Mouse (Mus musculus): ENCODE data around the gene Cplx3. TPM values are rescaled to one million over a fixed set of nuclear protein-coding genes. Genes with fewer than 3 reads are reported as not detected.

Cplx3 gene
- polyA plus RNA-seq, 1 experiment from 2014 or later: 1.3 TPM

DNA sequence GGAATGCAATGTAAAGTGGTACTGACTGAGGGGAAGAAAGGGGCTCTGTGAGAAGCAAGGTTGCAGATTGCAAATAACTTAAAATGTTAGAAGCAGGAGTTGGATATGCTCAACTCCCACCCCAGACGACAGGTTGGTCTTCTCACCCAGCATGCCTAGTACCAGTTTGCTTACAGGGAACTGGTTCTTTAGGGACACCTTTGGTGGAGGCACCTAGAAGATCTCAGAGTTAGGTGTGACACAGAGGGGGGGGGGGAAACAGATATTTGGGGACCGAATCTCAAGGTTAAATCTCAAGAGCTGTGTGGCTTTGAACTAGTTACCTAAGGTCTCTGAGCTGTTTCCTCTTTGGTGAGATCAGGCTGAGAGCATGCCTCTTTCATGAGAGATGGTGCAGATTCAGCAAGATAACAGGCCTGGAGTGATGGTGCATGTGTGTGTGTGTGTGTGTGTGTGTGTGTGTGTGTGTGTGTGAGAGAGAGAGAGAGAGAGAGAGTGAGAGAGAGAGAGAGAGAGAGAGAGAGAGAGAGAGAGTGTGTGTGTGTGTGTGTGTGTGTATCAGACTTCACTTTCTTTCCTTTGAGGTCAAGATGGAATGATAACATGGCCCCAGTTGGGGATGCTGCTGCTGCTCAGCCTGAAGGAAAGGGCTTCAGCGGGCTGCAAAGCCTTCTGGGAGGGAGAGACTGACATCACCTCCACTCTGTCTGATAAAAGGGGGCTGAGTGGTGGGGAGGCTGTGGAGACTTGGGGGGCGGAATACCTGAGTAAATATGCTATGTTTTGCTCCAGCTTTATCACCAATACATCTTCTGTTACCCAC is 41.4 kb upstream of the Cplx3 start:
- Histone ChIP-seq H3K4me2 (ENCODE audit: low read length) (no peak overlapping the region), H3K4me1 (ENCODE audit: control insufficient read depth, insufficient read depth, low read length) (peaks cover 17% of the 10 kb centered on the region), H3K27ac (ENCODE audit: low read length) (no peak overlapping the region), H3K9me3 (replicated peaks; ENCODE audit: control insufficient read depth, low read length, poor library complexity, severe bottlenecking) (no peaks in the 10 kb centered on the region), H3K4me3 (ENCODE audit: low read depth, low read length) (no peak overlapping the region), H3K27me3 (ENCODE audit: control insufficient read depth, insufficient read depth, low read depth, low read length) (no peaks in the 10 kb centered on the region), H3K9ac (ENCODE audit: low read depth, low read length) (no peak overlapping the region), H3K36me3 (ENCODE audit: control insufficient read depth, insufficient read depth, low read length) (no peaks in the 10 kb centered on the region; the same call in 1 of the 2 replicates)
- WGBS: 79% methylated on average over 4 of the region's 4 CpGs
- ATAC-seq: no peak

DNA sequence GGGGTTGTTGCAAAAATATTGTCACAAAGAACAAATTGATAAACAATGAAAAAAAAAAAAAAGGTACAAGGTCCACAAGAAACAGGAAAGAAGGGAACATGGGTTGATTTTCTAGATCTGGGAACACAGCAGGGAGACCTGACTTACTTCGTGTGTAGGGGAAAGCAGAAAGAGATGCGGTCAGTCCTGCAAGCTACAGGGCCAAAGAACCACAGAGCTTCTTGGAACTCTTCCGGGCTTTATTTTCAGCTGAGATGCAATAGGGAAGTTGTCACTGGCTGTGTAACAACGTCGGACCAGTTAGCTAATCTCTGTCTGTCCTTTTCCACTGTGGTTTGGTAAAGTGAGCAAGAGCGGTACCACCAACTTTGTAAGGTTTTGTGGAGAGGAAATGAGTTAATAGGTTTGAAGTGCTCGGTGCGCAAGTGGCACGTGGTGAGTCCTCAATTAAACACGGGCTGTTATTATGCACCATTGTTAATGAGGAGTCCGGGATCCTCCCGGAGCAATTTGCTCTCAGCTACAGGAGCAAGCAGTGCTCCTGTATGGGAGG is 40.5 kb upstream of the Cplx3 start:
- Histone ChIP-seq H3K9ac (ENCODE audit: low read depth, low read length) (no peak overlapping the region), H3K4me2 (ENCODE audit: low read length) (no peak overlapping the region), H3K4me1 (ENCODE audit: control insufficient read depth, insufficient read depth, low read length) (peaks cover 26% of the 10 kb centered on the region), H3K27me3 (ENCODE audit: control insufficient read depth, insufficient read depth, low read depth, low read length) (no peaks in the 10 kb centered on the region), H3K36me3 (ENCODE audit: control insufficient read depth, insufficient read depth, low read length) (no peaks in the 10 kb centered on the region; the same call in 1 of the 2 replicates), H3K9me3 (replicated peaks; ENCODE audit: control insufficient read depth, low read length, poor library complexity, severe bottlenecking) (no peaks in the 10 kb centered on the region), H3K27ac (ENCODE audit: low read length) (no peak overlapping the region), H3K4me3 (ENCODE audit: low read depth, low read length) (no peak overlapping the region)
- WGBS: 71% methylated on average over 12 of the region's 12 CpGs
- ATAC-seq: no peak

DNA sequence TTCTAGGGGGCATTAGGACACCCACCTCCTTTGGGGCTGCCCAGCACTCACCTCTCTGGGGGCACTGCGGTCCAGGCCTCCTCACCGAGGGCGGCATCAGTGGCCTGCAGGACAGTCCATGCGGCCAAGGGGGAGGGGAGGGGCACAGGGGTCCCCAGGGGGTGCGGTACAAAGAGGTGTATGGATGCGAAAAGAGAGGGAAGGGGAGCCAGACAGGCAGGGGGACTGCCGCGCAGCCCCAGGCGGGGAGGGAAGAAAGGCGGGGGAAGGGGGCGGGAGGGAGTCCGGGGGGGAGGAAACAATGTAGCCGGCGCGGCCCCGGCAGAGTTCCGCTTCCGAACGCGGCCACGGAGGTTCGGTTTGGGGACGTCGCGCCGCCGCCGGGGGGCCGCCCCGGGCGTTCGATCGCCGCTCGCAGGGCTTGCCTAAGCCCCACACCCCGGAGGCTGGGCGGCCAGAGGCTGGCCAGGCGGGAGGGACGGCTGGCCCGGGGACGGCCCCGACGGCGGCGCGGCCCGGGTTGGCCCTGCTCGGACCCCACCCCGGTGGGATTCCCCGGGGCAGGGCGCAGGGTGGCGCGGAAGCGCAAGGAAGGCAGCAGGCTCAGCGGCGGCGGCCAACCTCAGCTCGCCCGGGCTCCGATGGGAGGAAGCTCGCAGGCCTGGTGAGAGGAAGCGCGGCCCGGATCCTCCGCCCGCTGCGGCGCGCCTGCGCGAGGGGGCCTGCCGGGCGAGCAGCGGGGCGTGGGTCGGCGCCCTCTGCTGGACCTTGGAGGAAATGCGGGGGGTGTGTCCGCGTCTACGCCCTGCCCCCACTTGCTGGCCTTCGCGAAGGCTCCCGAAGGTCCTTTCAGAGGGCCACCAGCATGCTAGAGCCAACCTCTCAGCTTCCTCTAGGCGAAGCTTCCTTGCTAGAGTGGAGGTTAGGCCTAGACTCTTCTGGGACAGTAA is 39.1 kb upstream of the Cplx3 start:
- WGBS: under 1% methylated on average over 63 of the region's 85 CpGs
- ATAC-seq: peak; percentile 90
- Histone ChIP-seq H3K9ac (ENCODE audit: low read depth, low read length) (peak overlapping the region; percentile 100), H3K27me3 (ENCODE audit: control insufficient read depth, insufficient read depth, low read depth, low read length) (no peaks in the 10 kb centered on the region), H3K36me3 (ENCODE audit: control insufficient read depth, insufficient read depth, low read length) (no peaks in the 10 kb centered on the region; the same call in 1 of the 2 replicates), H3K4me2 (ENCODE audit: low read length) (peak overlapping the region; percentile 88), H3K9me3 (replicated peaks; ENCODE audit: control insufficient read depth, low read length, poor library complexity, severe bottlenecking) (no peaks in the 10 kb centered on the region), H3K4me3 (ENCODE audit: low read depth, low read length) (peak overlapping the region; percentile 94), H3K27ac (ENCODE audit: low read length) (peak overlapping the region; percentile 93), H3K4me1 (ENCODE audit: control insufficient read depth, insufficient read depth, low read length) (peaks cover 40% of the 10 kb centered on the region)

DNA sequence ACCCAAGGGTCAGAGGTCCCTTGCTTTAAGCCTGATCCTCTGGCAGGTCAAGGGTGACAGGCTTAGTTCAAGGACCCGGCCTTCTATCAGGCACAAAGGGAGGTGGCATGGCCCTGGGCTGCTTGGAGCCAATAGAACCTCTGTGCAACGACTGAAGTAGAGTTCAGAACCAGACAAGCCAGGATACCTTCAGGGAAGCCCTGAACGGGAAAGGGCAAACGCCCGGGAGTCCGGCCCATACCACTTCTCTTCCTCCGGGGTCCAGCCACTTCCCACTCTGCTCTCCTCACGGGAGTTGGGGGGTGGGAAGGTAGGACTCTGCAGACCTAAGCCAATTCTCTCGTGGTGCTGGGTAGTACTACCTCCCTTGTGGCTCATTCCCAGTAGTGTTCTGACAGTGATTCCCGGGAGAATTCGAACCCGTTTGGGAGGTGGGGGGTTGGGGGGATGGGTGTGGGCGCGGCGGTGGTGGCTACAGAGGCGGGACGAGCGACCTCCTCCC is 38.4 kb upstream of the Cplx3 start:
- Histone ChIP-seq H3K9me3 (replicated peaks; ENCODE audit: control insufficient read depth, low read length, poor library complexity, severe bottlenecking) (no peaks in the 10 kb centered on the region), H3K36me3 (ENCODE audit: control insufficient read depth, insufficient read depth, low read length) (no peaks in the 10 kb centered on the region; the same call in 1 of the 2 replicates), H3K4me1 (ENCODE audit: control insufficient read depth, insufficient read depth, low read length) (peaks cover 48% of the 10 kb centered on the region), H3K9ac (ENCODE audit: low read depth, low read length) (peak overlapping the region; percentile 100), H3K4me2 (ENCODE audit: low read length) (peak overlapping the region; percentile 88), H3K27me3 (ENCODE audit: control insufficient read depth, insufficient read depth, low read depth, low read length) (no peaks in the 10 kb centered on the region), H3K4me3 (ENCODE audit: low read depth, low read length) (peak overlapping the region; percentile 94), H3K27ac (ENCODE audit: low read length) (peak overlapping the region; percentile 93)
- peak; percentile 32 for ATAC-seq
- WGBS: under 1% methylated on average over 18 of the region's 18 CpGs

DNA sequence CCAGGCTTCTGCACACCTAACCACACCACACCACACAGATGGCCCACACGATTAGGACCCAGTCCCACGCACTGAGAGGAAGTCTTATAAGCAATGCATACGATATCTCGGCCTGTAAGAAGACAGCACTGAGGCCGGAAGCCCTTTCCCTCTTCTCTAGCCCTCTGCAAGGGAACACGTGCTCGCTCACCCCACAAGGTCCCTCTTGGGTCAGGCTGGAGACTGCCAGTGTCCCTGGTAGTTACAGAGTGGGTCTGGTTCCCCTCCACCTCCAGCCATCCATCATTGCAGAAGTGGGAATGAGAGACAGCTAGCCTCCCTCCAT is 37.7 kb upstream of the Cplx3 start:
- H3K4me2 ChIP-seq (ENCODE audit: low read length): peak overlapping the region; percentile 88
- peak overlapping the region; percentile 100 for H3K9ac ChIP-seq (ENCODE audit: low read depth, low read length)
- H3K27me3 ChIP-seq (ENCODE audit: control insufficient read depth, insufficient read depth, low read depth, low read length): no peaks in the 10 kb centered on the region
- no peak overlapping the region for H3K27ac ChIP-seq (ENCODE audit: low read length)
- no peaks in the 10 kb centered on the region; the same call in 1 of the 2 replicates for H3K36me3 ChIP-seq (ENCODE audit: control insufficient read depth, insufficient read depth, low read length)
- H3K4me3 ChIP-seq (ENCODE audit: low read depth, low read length): peak overlapping the region; percentile 94
- ATAC-seq: no peak
- no peaks in the 10 kb centered on the region for H3K9me3 ChIP-seq (replicated peaks; ENCODE audit: control insufficient read depth, low read length, poor library complexity, severe bottlenecking)
- H3K4me1 ChIP-seq (ENCODE audit: control insufficient read depth, insufficient read depth, low read length): peaks cover 54% of the 10 kb centered on the region
- 64% methylated on average over 7 of the region's 7 CpGs for WGBS

DNA sequence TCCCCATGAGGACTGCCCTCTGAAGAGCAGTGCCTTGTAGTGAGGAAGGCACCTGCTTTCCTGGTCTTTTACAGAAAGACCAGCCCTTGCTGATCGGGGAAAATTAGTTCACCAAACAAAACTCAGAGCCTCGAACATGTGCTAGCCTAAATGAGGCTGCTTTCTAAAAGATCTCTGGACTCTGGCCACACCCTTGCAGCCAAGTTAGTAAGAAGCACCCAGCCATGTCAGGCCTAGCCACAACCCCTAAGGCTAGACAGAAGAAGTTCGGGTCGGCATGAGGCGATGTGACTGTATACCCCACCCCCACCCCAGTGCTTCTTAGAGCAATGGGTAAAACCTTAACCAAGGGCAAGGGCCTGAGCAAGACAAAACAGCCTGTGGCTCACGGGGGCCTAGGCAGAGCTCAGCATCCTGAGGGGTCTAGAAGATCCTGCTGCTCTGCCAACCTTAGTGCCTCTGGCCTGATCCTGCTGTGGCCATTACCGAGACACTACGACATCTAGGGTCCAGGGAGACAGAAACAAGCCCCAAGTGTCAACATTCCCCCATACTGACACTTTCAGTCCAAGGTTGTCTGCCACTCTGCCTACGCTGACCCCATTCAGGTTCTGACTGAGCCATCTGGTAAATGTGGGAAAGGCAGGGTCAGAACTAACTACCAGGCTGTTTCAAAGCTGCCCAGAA is 37.2 kb upstream of the Cplx3 start:
- Histone ChIP-seq H3K4me3 (ENCODE audit: low read depth, low read length) (peak overlapping the region; percentile 94), H3K36me3 (ENCODE audit: control insufficient read depth, insufficient read depth, low read length) (no peaks in the 10 kb centered on the region; the same call in 1 of the 2 replicates), H3K9ac (ENCODE audit: low read depth, low read length) (peak overlapping the region; percentile 100), H3K4me1 (ENCODE audit: control insufficient read depth, insufficient read depth, low read length) (peaks cover 59% of the 10 kb centered on the region), H3K4me2 (ENCODE audit: low read length) (peak overlapping the region; percentile 88), H3K9me3 (replicated peaks; ENCODE audit: control insufficient read depth, low read length, poor library complexity, severe bottlenecking) (no peaks in the 10 kb centered on the region), H3K27ac (ENCODE audit: low read length) (no peak overlapping the region), H3K27me3 (ENCODE audit: control insufficient read depth, insufficient read depth, low read depth, low read length) (no peaks in the 10 kb centered on the region)
- ATAC-seq: no peak
- WGBS: 69% methylated on average over 9 of the region's 9 CpGs

DNA sequence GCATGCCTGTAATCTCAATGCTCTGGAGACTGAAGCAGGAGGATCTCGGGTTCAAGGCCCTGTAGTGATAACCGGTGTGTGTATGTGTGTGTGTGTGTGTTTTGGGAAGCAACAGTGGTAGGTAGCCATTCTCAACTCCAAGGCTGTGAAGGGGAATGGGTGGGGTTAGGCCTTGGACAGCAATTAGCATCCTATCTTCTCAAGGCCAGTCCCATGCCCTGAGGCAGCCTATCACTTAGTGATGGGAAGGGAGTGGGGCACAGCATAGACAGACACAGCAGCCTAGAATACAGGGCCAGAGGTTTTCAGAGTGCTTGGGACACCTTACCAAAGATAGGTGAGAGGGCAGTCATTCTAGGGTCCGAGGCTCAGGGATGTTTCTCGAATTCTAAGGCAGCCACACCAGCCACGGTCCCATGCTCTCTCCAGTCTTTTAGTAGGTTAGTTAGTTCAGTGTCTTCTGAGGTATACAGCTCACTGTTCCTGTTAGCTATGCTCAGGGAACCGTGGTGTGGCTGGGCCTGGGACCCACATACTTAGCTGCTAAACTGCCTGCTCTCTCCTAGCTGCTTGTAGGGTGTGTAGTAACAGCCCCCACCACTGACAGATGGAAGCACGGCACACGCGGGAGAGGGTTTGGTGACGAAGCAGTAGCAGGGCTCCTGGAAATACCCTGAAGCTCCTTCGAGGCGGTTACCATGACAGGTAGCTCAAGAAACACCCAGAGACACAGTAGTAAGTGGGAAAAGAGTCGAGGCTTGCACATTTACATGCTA is 35.9 kb upstream of the Cplx3 start:
- 86% methylated on average over 13 of the region's 13 CpGs for WGBS
- no peak overlapping the region for H3K4me3 ChIP-seq (ENCODE audit: low read depth, low read length)
- no peak overlapping the region for H3K27ac ChIP-seq (ENCODE audit: low read length)
- no peaks in the 10 kb centered on the region for H3K9me3 ChIP-seq (replicated peaks; ENCODE audit: control insufficient read depth, low read length, poor library complexity, severe bottlenecking)
- no peak for ATAC-seq
- peaks cover 66% of the 10 kb centered on the region for H3K4me1 ChIP-seq (ENCODE audit: control insufficient read depth, insufficient read depth, low read length)
- H3K9ac ChIP-seq (ENCODE audit: low read depth, low read length): 0 out of 2 replicates have a peak overlapping the region, but pooled peaks have one; percentile 28
- H3K36me3 ChIP-seq (ENCODE audit: control insufficient read depth, insufficient read depth, low read length): no peaks in the 10 kb centered on the region; the same call in 1 of the 2 replicates
- no peak overlapping the region for H3K4me2 ChIP-seq (ENCODE audit: low read length)
- no peaks in the 10 kb centered on the region for H3K27me3 ChIP-seq (ENCODE audit: control insufficient read depth, insufficient read depth, low read depth, low read length)

DNA sequence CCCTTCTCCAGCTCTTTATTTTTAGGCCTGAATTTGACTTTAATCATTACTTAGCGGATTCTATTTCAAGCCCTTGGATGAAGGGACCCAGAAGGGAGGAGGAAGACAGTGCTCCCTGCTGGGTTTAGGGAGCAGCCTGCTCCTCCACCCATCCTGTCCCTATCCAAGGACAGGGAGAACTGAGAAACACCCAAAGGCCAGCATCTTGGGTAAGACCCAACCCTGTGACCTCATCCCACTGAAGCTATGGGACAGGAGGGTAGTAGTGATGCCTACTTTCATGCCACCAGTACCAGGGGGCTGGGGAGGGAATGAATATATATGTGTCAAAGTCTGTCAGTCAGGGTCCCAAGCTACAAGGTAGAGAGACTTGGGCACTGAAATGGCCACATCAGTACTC is 34.9 kb upstream of the Cplx3 start:
- Histone ChIP-seq H3K4me2 (ENCODE audit: low read length) (no peak overlapping the region), H3K9ac (ENCODE audit: low read depth, low read length) (0 out of 2 replicates have a peak overlapping the region, but pooled peaks have one; percentile 31), H3K9me3 (replicated peaks; ENCODE audit: control insufficient read depth, low read length, poor library complexity, severe bottlenecking) (no peaks in the 10 kb centered on the region), H3K4me3 (ENCODE audit: low read depth, low read length) (no peak overlapping the region), H3K4me1 (ENCODE audit: control insufficient read depth, insufficient read depth, low read length) (peaks cover 66% of the 10 kb centered on the region), H3K27me3 (ENCODE audit: control insufficient read depth, insufficient read depth, low read depth, low read length) (no peaks in the 10 kb centered on the region), H3K36me3 (ENCODE audit: control insufficient read depth, insufficient read depth, low read length) (no peaks in the 10 kb centered on the region; the same call in 1 of the 2 replicates), H3K27ac (ENCODE audit: low read length) (no peak overlapping the region)
- 88% methylated on average over 1 of the region's 1 CpGs for WGBS
- ATAC-seq: no peak
